Mouse (Mus musculus) bone marrow, adult 2 months (tissue): Measurements from ENCODE around the gene Actr2. TPM values are rescaled to one million over a fixed set of nuclear protein-coding genes. Genes with fewer than 3 reads are reported as not detected.

Experiments
- H3K27ac ChIP-seq: fragments of 200-500 bp; 2 replicates; pipeline ENCODE4 v1.5.1; 2012; ENCODE audit warnings: low read depth, mild to moderate bottlenecking, control low read depth, inconsistent platforms, low read length; ENCODE audit not compliant: control insufficient read depth, poor library complexity, insufficient read depth
- H3K4me1 ChIP-seq: fragments of 200-500 bp; 2 replicates; pipeline ENCODE4 v1.6.1; 2011; ENCODE audit warnings: low read length; ENCODE audit not compliant: control insufficient read depth, insufficient read depth
- H3K4me3 ChIP-seq: fragments of 200-500 bp; replicated peaks from 2 replicates; pipeline ENCODE3; 2011; ENCODE audit warnings: mild to moderate bottlenecking, low read depth, low read length, control low read depth; ENCODE audit not compliant: control insufficient read depth
- CTCF ChIP-seq: fragments of 200-500 bp; IDR thresholded peaks from 2 replicates; pipeline ENCODE4 v1.5.1; 2011; ENCODE audit warnings: low read length, control low read depth; ENCODE audit not compliant: control insufficient read depth, insufficient read depth
- POLR2A ChIP-seq: fragments of 200-500 bp; IDR thresholded peaks from 2 replicates; pipeline ENCODE4 v1.6.1; 2011; ENCODE audit warnings: low read depth, mild to moderate bottlenecking, control low read depth, low read length, borderline replicate concordance; ENCODE audit not compliant: control insufficient read depth
- WGBS: fragments of 180-500 bp; shearing (Covaris S2); methylation state at CpG from one replicate; pipeline ENCODE4 v1.1.7; 2018; 5-methylcytosine and 5-hydroxymethylcytosine counted together
- polyA plus RNA-seq: library from polyadenylated mRNA; stranded (reverse); fragments of >200 nt; gene quantifications from 2 replicates; pipeline ENCODE4 v1.2.4, GENCODE M21; 2011; ENCODE audit warnings: low replicate concordance; ENCODE audit not compliant: missing spikeins, insufficient read depth, insufficient read length

Actr2 gene
- polyA plus RNA-seq, 1 experiment: 89.6 TPM

DNA sequence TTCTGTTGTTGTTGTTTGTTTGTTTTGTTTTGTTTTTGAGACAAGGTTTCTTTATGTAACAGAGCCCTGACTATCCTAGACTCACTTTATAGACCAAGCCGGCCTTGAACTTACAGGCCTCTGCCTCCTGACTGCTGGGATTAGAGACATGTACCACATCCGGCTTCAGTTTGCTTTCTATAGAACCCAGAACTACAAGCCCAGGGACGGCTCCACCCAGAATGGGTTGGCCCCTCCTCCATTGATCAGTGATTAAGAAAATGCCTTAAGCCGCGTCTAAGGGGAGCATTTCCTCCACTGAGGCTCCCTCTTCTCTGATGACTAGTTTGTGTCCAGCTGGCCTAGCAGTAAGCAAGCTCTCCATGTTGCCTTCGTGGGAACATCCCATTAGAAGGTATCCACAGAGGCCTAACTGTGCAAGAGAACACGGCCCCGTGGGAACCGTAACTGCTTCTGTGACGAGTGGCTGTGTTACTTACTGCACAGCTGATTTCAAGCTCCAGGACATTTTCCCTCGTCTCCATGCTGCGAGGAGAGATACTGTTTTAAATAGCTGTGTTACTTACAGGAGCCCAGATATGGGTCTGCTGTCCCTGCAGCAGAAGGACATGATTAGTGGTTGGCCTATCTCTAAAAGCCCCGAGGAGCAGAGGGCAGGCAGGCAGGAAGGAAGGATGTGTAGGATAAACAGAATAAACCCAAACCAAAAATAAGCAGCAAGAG lies 59.7 kb downstream of the Actr2 start:
- H3K4me1 ChIP-seq: no peaks in the 10 kb centered on the region
- 0 out of 2 replicates have a peak overlapping the region, but pooled peaks have one; percentile 21 for H3K27ac ChIP-seq
- H3K4me3 ChIP-seq: no peak overlapping the region
- 60% methylated on average over 13 of the region's 13 CpGs for WGBS
- TF ChIP-seq CTCF: no peak
- no peak for TF ChIP-seq POLR2A

GRCm38 (mm10) chr11:20045586-20045985 lies 67.1 kb downstream of the Actr2 start:
- Histone ChIP-seq H3K4me3 (no peak overlapping the region), H3K4me1 (no peaks in the 10 kb centered on the region; the same call in 1 of the 2 replicates), H3K27ac (no peak overlapping the region)
- TF ChIP-seq POLR2A (no peak), CTCF (no peak)
- WGBS: 73% methylated on average over 3 of the region's 3 CpGs

DNA sequence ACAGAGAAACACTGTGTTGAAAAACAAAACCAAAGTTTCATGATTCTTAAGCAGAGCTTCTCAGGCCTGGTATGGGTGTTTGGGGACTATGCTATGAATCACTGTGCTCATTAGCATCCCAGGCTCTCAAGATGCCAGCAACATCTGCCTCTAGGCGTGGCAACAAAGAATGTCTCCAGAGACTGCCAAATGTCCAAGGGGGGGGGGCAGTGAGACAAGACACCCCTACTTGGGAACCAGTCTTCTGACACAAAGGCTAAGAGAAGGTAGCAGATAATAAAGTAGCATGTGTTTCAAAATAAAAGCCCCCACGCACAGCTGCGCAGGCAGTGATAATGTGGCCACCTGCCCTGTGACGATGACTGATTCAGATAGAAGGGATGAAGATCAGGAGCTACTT lies 69.5 kb downstream of the Actr2 start:
- TF ChIP-seq POLR2A (no peak), CTCF (no peak)
- Histone ChIP-seq H3K4me1 (no peaks in the 10 kb centered on the region; the same call in 1 of the 2 replicates), H3K27ac (no peak overlapping the region), H3K4me3 (no peak overlapping the region)
- 64% methylated on average over 4 of the region's 4 CpGs for WGBS

GRCm38 (mm10) chr11:20042106-20042505 lies 70.6 kb downstream of the Actr2 start:
- H3K4me1 ChIP-seq: no peaks in the 10 kb centered on the region; the same call in 1 of the 2 replicates
- 85% methylated on average over 4 of the region's 4 CpGs for whole genome bisulfite sequencing
- TF ChIP-seq POLR2A (no peak), CTCF (no peak)
- H3K27ac ChIP-seq: no peak overlapping the region
- H3K4me3 ChIP-seq: no peak overlapping the region

DNA sequence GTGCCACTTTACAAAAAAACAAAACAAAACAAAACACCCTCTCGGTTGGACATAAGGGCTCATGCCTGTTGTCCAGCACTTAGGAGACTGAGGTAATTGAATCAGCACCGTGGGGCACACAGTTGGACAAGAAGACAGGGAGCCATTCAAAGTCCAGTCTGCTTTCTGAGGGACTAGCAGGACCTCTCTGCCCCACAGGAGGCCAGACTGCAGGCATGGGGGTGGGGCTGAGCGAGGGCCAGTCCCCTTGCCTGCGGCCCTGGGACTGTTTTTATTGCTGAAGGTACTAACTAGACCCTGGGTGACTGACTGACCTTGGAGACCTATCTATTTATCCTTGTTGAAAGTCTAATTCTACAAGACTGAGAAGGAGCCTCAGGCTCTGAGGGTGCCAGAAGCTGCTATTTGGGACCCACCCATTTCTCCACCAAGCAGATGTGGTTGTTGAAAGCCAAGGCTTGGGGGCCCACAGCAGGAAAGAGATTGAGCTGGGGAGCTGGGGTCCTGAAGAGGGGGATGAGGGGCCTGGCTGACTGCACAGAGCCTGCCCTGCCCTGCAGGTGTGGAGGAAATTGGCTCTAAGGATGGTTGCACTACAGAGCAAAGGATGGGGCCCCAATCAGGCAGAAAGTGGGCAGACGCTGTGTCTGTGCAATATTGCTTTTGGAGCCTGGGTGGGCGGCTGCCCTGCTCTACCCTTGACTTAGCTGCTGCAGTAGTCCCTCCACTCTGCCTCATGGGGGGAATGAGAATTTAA lies 71.4 kb downstream of the Actr2 start:
- no peak overlapping the region for H3K4me3 ChIP-seq
- 58% methylated on average over 6 of the region's 6 CpGs for WGBS
- no peak overlapping the region for H3K27ac ChIP-seq
- no peaks in the 10 kb centered on the region; the same call in 1 of the 2 replicates for H3K4me1 ChIP-seq
- TF ChIP-seq CTCF (no peak), POLR2A (no peak)

- Histone ChIP-seq H3K4me3 (no peak overlapping the region), H3K27ac (no peak overlapping the region), H3K4me1 (no peaks in the 10 kb centered on the region; the same call in 1 of the 2 replicates)
- TF ChIP-seq CTCF (no peak), POLR2A (no peak)
- WGBS: 62% methylated on average over 8 of the region's 8 CpGs
Measured at GRCm38 (mm10) chr11:20038723-20039122, 74.0 kb downstream of the Actr2 start.

DNA sequence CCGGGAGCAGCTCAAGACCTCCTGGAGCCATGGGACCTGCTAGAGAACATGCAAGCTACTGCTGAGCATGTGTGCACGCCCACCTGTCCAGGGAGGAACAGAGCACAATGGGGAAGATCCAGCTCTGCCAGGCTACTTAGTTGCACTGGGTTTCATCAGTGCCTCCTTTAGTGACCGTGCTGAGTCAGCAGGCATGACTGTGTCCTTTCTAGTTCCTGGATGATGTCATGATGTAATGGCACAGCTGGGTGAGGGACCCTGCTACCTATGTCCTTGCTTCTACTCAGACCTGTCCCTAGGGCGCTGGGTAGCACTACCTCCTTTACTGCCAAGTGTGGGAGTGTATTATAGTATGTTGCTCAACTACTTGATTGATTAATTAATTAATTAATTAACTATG lies 75.0 kb downstream of the Actr2 start:
- H3K4me1 ChIP-seq: no peaks in the 10 kb centered on the region; the same call in 1 of the 2 replicates
- no peak for TF ChIP-seq POLR2A
- TF ChIP-seq CTCF: no peak
- 69% methylated on average over 4 of the region's 4 CpGs for WGBS
- no peak overlapping the region for H3K4me3 ChIP-seq
- no peak overlapping the region for H3K27ac ChIP-seq

- WGBS: 96% methylated on average over 7 of the region's 7 CpGs
- Histone ChIP-seq H3K4me3 (no peak overlapping the region), H3K27ac (no peak overlapping the region), H3K4me1 (no peaks in the 10 kb centered on the region)
- TF ChIP-seq CTCF (no peak), POLR2A (no peak)
Measured at GRCm38 (mm10) chr11:20035972-20036371, 76.7 kb downstream of the Actr2 start.
